Mouse (Mus musculus) MN1 (cell line): ENCODE results near the gene Osbpl9.
A peak's percentile ranks its signal among the peaks of the same experiment; 100 is the strongest.

ENCODE experiments used
- DNase-seq: peaks from one replicate; pipeline ENCODE4 v3.0.0-alpha.2; 2016; ENCODE audit warnings: low spot score

Gene Osbpl9

GRCm38 (mm10) chr4:109204416-109204815 is 2.3 kb upstream of the Osbpl9 start:
- DNase-seq, result no peak

GRCm38 (mm10) chr4:109203931-109204330 is 1.9 kb upstream of the Osbpl9 start:
- no peak for DNase-seq

- no peak for DNase-seq
Observed at GRCm38 (mm10) chr4:109199069-109199468, 3.0 kb downstream of the Osbpl9 start.

- no peak for DNase-seq
Observed at GRCm38 (mm10) chr4:109195900-109196629, 6.0 kb downstream of the Osbpl9 start.

DNA sequence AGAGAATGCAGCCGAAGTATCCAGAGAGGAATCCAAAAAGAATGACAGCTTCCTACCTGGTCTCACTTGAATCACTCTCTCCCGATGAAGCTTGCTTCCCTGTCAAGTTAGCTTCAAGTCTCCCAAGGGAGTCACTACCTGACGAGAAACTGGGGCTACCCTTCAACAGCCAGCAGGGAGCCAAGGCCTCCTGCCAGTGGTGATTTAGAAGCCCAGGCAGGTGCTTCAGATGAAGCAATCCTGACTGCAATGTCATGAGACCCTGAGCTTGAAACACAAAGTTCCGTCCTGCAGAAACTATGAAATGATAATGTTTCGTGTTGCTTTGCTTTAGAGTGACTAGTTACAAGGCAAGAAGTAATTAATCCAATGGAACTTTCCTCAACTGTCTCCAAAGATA is 8.2 kb downstream of the Osbpl9 start:
- no peak for DNase-seq

DNA sequence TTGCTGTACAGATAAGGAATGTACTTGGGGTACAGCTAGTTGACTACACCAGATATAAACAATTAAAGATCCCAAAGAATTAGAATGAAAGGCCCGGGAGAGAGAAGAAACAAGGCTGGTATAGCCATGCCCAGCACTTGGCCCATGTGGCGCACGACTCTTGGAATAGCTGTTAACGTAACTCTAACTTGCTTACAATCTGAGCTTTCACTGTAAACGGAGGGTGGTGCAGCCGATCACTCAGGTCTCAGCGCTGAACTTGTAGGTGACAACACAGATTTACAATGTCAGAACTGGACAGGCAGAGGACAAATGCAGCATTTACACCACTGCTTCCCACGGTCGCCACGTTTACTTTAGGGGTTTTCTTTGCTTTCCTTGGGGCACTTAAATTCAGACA is 10.5 kb downstream of the Osbpl9 start:
- DNase-seq, result no peak

- no peak for DNase-seq
Observed at GRCm38 (mm10) chr4:109185616-109186405, 16.3 kb downstream of the Osbpl9 start.

DNA sequence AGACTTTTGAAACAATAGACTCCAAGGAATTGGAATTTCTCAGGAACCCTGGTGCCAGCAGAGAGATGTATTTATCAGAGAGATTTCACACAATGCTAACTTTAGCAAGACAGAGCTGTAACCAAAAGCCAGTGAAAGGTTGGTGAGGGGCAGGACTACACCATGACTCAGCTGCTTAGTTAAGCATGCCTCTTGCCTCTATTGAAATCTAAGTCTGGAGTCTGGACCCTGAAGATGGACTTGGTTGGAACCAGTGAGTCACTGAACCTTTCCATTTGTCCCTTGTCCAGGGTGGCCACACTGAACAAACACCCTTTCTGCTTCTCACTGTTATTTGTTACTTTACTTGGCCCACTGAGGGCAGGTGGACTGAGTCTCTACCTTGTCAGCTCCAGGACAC is 26.4 kb downstream of the Osbpl9 start:
- DNase-seq, result no peak

DNA sequence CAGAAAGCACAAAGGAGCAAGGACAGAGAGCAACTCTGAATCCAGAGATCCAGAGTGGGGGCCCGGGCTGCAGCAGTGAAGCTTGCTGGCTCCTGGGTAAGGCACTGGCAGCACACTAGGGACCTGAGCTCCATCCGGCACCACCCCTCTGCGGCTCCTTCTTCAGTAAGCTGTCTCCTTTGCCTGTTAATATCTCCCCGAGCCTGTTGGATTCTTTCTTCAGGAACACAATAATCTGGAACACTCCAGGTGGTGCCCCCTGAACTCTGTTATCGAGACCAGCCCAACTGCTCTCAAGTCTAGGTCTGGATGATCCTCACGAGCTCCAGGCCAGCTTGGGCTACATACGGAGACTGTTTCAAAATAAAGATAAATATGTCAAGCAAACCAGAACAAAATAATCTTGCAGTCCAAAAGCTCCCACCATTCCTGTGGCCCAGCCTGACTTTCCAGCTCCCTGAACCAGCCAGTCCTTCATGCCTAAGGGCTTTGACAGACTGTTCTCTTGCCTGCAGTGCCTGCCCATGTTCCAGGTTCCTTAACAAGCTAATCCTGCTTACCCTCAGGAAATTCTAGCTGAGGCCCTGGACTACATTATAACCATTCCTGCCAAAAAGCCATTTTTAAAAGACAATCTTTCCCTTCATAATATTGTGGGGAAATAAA is 28.2 kb downstream of the Osbpl9 start:
- DNase-seq, result no peak

GRCm38 (mm10) chr4:109173369-109173768 is 28.7 kb downstream of the Osbpl9 start:
- DNase-seq, result no peak

DNA sequence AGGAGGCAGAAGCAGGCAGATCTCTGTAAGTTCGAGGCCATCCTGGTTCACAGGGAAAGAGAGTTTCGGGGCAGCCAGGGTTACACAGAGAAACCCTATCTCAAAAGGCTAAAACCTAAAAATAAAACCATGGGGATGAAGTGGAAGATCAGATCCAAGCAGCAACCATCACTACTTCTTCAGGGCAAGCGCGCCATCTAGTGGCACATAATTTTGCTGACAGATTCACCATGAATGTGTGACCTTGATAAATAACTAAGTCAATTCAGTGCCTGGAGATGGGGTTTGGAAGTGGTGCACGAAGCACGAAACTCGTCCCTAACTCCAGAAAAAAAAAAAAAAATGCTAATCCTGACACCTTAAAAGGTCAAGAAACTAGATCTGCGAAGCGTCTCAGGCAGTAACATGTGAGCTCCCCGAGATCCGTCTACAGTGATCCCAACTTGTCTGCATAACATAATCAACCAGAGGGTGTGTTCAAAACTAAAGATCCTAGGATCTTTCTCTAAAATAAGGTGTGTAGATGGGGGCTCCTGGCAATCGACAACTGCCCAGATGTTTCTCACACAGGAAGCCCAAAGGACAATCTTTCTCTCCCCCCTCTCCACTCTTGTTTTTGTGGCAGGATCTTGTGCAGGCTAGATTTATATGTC is 36.4 kb downstream of the Osbpl9 start:
- peak; percentile 73 for DNase-seq

DNA sequence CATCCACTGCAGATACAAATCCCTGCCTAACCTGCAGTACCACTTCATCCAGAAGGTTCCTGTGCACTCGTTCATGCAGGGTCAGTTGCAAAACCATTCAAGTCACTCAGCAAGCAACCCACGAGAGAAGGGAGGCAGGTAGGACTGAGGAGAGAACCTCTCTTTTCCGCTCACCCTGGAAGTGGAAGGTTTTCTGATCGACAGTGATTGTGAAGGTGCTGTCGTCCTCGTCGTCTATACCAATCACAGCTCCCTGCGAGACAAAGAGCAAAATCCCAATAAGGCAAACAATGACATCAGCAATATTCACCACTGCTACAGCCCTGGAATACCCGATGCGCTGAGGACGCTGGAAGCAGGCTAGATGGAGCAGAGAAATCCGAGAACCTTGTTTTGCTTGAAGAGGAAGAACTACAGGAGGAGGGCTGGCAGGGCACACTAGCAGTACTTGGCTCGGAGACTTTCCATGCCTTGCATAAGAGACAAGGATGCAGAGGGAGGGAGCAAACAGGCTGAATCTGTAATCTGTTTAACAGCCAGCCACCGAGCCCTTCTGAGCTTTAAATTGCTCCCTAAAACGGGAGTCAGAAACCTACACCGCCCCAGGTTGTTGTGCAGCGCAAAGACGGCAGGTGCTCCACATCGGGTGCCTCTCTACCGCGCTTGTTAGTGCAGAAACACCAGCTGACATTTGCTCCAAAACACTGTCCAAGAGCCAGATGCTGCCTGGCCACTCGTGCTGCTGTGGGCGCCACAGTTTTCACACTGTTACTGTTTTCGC is 45.4 kb downstream of the Osbpl9 start:
- DNase-seq, result peak; percentile 52

DNA sequence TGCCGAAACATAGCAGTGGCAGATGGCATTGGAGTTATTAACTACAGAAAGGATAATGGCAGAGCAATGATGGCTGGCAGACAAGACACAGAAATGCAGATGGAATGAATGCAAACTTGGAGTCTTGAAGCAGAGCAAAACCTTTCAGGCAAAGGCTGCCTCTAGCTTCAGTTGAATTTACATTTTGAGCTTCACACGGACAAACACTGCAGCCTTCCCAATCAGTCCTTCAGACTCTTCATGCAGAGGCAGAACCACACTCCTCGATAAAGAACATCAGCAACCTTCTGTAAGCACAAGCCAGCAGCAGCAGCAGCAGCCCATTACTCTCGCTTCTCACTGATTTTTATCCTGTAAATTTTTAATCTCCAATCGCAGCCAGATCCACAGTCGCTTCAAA is 46.0 kb downstream of the Osbpl9 start:
- peak; percentile 12 for DNase-seq

GRCm38 (mm10) chr4:109150214-109150613 is 51.9 kb downstream of the Osbpl9 start:
- DNase-seq, result no peak

DNA sequence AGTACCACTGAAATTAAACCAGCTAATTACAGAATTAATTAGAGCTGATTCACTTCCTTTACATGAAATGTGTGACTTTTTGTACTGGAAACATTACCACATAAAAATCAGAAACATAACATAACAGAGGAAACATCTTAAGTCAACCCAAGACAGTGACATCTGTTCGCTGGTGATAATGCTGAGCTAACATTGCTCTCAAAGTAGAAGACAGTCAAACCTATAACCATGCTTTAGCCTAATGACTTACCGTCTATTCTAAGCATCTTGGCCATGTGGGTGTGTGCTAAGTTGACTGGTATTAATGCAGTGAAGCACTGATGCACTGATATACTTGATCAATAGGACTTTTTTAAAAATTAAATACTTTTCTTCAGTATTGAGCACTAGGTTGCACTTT is 52.7 kb downstream of the Osbpl9 start:
- DNase-seq, result no peak

DNA sequence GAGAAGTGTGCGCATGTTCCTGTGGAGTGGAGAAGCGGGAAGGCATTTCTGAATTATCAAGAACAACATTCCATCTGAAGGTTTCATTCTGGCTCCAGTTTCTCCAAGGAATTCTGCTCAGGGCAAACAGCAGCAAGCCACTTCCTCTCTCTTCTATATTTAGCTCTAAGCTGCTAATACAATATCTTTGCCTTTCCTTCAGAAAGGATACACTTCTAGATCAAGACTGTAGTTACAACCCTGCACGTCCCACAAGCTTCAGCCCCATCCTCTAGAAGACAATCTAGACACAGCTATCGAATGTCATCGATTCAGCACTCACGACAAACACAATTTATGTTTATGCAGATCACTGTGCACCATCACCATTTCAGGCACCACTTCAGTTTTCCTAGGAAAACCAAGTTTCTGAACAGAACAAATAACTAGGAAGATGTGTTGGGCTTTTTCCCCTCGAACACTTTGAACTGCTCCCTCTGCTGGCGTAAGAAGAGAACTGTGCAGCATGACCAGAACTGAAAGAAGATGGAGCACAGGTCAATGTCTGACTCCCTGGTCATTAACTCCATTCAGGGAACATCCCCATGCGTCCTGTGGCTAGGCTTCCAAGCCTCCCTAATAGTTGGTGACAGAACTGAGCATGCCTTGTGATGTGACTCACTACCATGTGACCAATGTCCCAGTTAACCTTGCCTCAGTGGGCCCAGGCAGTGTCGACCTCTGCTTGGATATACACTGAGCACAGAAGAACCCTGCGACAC is 54.6 kb downstream of the Osbpl9 start:
- DNase-seq, result peak; percentile 48

- no peak for DNase-seq
Observed at GRCm38 (mm10) chr4:109143091-109143490, 59.0 kb downstream of the Osbpl9 start.

DNA sequence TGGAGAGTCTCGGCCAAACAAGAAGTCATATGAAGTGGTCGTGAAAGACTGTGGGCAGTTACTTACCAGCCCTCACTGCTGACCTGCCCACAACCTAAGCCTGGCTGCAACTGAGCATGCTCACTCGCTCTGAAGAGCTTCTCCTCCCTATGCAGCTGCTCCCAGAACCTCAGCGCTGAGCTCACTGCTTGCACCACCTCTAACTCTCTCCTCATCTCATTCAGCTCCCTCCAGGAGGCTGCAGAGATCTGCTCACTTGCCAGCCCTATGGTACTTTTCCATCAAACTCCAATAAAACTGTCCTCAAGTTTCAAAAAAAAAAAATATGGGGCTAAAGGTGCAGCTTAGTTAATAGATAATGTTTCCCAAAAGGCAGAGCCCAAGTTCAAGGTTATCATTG is 63.5 kb downstream of the Osbpl9 start:
- no peak for DNase-seq

- DNase-seq, result no peak
Observed at GRCm38 (mm10) chr4:109136475-109137125, 65.5 kb downstream of the Osbpl9 start.

DNA sequence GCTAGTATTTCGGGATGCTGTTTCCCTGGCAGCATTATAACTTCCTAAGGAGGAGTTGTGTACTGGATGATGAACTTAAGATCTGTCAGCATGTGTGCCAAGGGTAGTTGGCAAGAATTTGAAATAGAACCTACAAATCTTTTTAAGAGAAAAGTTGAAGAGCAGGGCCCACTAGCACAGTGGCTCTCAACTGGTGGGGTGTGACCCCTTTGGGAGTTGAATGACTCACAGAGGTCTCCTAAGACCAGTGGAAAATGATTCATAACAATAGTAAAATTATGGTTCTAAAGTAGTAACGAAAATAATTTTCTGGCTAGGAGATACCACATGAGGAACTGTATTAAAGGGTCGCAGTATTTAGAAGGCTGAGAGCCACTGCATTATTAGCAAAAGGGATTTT is 67.1 kb downstream of the Osbpl9 start:
- DNase-seq, result no peak
